Mouse (Mus musculus) embryonic fibroblast, embryonic 13.5 days (primary cell): Measurements from ENCODE around the gene Irf8.

Experiments
- CTCF ChIP-seq: IDR thresholded peaks from 2 replicates; pipeline ENCODE4 v1.5.1; 2011; ENCODE audit warnings: mild to moderate bottlenecking, control low read depth, low read length, moderate library complexity, borderline replicate concordance; ENCODE audit not compliant: insufficient read depth
- POLR2A ChIP-seq: IDR thresholded peaks from 2 replicates; pipeline ENCODE4 v1.6.1; 2011; ENCODE audit warnings: low read depth, mild to moderate bottlenecking, control low read depth, low read length, moderate library complexity

- TF ChIP-seq CTCF: no peak
- no peak for TF ChIP-seq POLR2A
Observed at GRCm38 (mm10) chr8:120728488-120729160, 7.5 kb upstream of the Irf8 start.
